Mouse (Mus musculus): Measurements from ENCODE around the gene Srcap. TPM values are rescaled to one million over a fixed set of nuclear protein-coding genes. Genes with fewer than 3 reads are reported as not detected.

Srcap gene
- polyA plus RNA-seq, 1 experiment from 2014 or later, result 50.3 TPM

Small RNA genes lying within 50 kb of the gene (microRNA-seq; reads per million reads assigned to microRNA genes)
- gene Gm47278, result not detected
- not detected for gene Mir7060

Other genes starting within 250 kb of the Srcap start
- 51.1 and 53.2 TPM in 2 replicates for gene Sephs2, start 237.9 kb upstream of the Srcap start, polyA plus RNA-seq (2015; fragmentation: Nextera tagmentation; extraction: Ambion mirVana)
- gene Itgal, start 215.7 kb upstream of the Srcap start, polyA plus RNA-seq (2015; fragmentation: Nextera tagmentation; extraction: Ambion mirVana), result 0.19 and 0.26 TPM in 2 replicates
- 11.8 and 12.6 TPM in 2 replicates for gene Zfp768, start 166.4 kb upstream of the Srcap start, polyA plus RNA-seq (2015; fragmentation: Nextera tagmentation; extraction: Ambion mirVana)
- 6.4 and 8.6 TPM in 2 replicates for gene Zfp747, start 135.9 kb upstream of the Srcap start, polyA plus RNA-seq (2015; fragmentation: Nextera tagmentation; extraction: Ambion mirVana)
- 5.3 and 5.5 TPM in 2 replicates for gene 9130019O22Rik, start 124.8 kb upstream of the Srcap start, polyA plus RNA-seq (2015; fragmentation: Nextera tagmentation; extraction: Ambion mirVana)
- 6.0 and 7.2 TPM in 2 replicates for gene E430018J23Rik, start 118.4 kb upstream of the Srcap start, polyA plus RNA-seq (2015; fragmentation: Nextera tagmentation; extraction: Ambion mirVana)
- 4.3 and 5.4 TPM in 2 replicates for gene Zfp764, start 105.2 kb upstream of the Srcap start, polyA plus RNA-seq (2015; fragmentation: Nextera tagmentation; extraction: Ambion mirVana)
- 30.3 and 36.2 TPM in 2 replicates for gene Zfp688, start 89.9 kb upstream of the Srcap start, polyA plus RNA-seq (2015; fragmentation: Nextera tagmentation; extraction: Ambion mirVana)
- gene Zfp689, start 62.8 kb upstream of the Srcap start, polyA plus RNA-seq (2015; fragmentation: Nextera tagmentation; extraction: Ambion mirVana), result 16.6 and 17.4 TPM in 2 replicates
- 49.6 and 51.0 TPM in 2 replicates for gene Prr14, start 52.4 kb upstream of the Srcap start, polyA plus RNA-seq (2015; fragmentation: Nextera tagmentation; extraction: Ambion mirVana)
- gene Fbrs, start 32.8 kb upstream of the Srcap start, polyA plus RNA-seq (2015; fragmentation: Nextera tagmentation; extraction: Ambion mirVana), result 11.2 and 11.9 TPM in 2 replicates
- gene Gm42715, start 7.6 kb downstream of the Srcap start, polyA plus RNA-seq (2015; fragmentation: Nextera tagmentation; extraction: Ambion mirVana), result 19.5 and 21.2 TPM in 2 replicates
- gene Tmem265, start 49.4 kb downstream of the Srcap start, polyA plus RNA-seq (2015; fragmentation: Nextera tagmentation; extraction: Ambion mirVana), result 5.0 and 5.7 TPM in 2 replicates
- gene Phkg2, start 61.4 kb downstream of the Srcap start, polyA plus RNA-seq (2015; fragmentation: Nextera tagmentation; extraction: Ambion mirVana), result 58.6 and 63.4 TPM in 2 replicates
- gene Ccdc189, start 76.6 kb downstream of the Srcap start, polyA plus RNA-seq (2015; fragmentation: Nextera tagmentation; extraction: Ambion mirVana), result 13.8 and 15.6 TPM in 2 replicates
- gene Rnf40, start 76.8 kb downstream of the Srcap start, polyA plus RNA-seq (2015; fragmentation: Nextera tagmentation; extraction: Ambion mirVana), result 43.1 and 51.9 TPM in 2 replicates
- gene Zfp629, start 103.8 kb downstream of the Srcap start, polyA plus RNA-seq (2015; fragmentation: Nextera tagmentation; extraction: Ambion mirVana), result 18.6 and 22.0 TPM in 2 replicates
- 36.6 and 40.8 TPM in 2 replicates for gene Bcl7c, start 196.9 kb downstream of the Srcap start, polyA plus RNA-seq (2015; fragmentation: Nextera tagmentation; extraction: Ambion mirVana)
- gene Ctf1, start 200.8 kb downstream of the Srcap start, polyA plus RNA-seq (2015; fragmentation: Nextera tagmentation; extraction: Ambion mirVana), result 3.8 and 4.4 TPM in 2 replicates
- 0.19 and 0.36 TPM in 2 replicates for gene Ctf2, start 220.2 kb downstream of the Srcap start, polyA plus RNA-seq (2015; fragmentation: Nextera tagmentation; extraction: Ambion mirVana)
- gene Fbxl19, start 232.6 kb downstream of the Srcap start, polyA plus RNA-seq (2015; fragmentation: Nextera tagmentation; extraction: Ambion mirVana), result 7.7 and 9.6 TPM in 2 replicates